Mouse (Mus musculus) bone marrow, adult 2 months (tissue): ENCODE data around the gene Map3k10.

Experiments used
- CTCF ChIP-seq: fragments of 200-500 bp; IDR thresholded peaks from 2 replicates; pipeline ENCODE4 v1.5.1; 2011; ENCODE audit warnings: low read length, control low read depth; ENCODE audit not compliant: control insufficient read depth, insufficient read depth
- POLR2A ChIP-seq: fragments of 200-500 bp; IDR thresholded peaks from 2 replicates; pipeline ENCODE4 v1.6.1; 2011; ENCODE audit warnings: low read depth, mild to moderate bottlenecking, control low read depth, low read length, borderline replicate concordance; ENCODE audit not compliant: control insufficient read depth

DNA sequence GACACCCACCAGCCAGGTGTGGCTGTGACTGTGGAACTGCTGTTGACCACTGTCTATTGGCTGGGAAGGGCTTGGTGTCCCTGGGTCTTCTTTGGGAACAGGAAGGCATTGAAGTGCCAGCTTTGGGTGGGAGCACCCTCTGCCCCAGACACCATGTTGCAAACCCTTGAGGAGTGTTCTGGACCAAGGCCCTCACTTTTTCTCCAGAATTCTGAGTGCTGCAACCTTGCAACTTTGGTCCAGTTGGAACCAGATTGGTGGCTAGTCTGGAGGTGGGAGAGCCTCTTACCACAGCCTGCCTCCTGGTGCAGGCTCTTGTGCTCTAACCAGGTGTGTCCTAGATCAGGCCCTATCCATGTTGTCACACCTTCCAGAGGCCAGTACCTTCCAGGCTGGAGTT, 49.4 kb downstream of the Map3k10 start:
- TF ChIP-seq POLR2A (no peak), CTCF (no peak)
